Mouse (Mus musculus) testis, adult 2 months (tissue): Measurements from ENCODE around the gene Serpina1f.

Source experiments
- CTCF ChIP-seq: fragments of 200-500 bp; IDR thresholded peaks from 2 replicates; pipeline ENCODE4 v1.5.1; 2012; ENCODE audit warnings: low read depth, mild to moderate bottlenecking, inconsistent platforms, low read length, moderate library complexity; ENCODE audit not compliant: control insufficient read depth, insufficient read depth, insufficient replicate concordance
- POLR2A ChIP-seq: fragments of 200-500 bp; IDR thresholded peaks from 2 replicates; pipeline ENCODE4 v1.6.1; 2012; ENCODE audit warnings: low read depth, mild to moderate bottlenecking, inconsistent platforms, low read length, moderate library complexity; ENCODE audit not compliant: control insufficient read depth

DNA sequence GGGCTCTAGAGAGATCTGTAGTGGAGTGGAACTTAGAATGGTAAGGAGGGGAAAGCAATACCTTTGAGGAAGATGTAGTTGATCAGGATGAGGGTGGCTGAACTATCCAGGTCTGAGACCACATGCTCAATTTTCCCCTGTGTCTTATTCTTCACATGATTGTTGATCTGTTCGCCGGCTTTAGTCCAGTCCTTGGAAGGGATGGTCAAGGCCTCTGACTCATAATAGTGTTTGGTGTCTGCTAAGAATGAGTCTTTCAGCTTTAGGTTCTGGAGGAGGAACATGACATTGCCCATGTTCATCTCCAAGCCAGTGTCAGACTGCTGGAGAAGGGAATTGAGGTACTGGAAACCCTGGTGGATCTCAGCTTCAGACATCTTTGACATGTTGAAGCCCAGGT lies 41.5 kb downstream of the Serpina1f start:
- TF ChIP-seq POLR2A (no peak), CTCF (no peak)
